Mouse (Mus musculus) liver, embryonic 15.5 days (tissue): ENCODE results near the gene Utrn. TPM values are rescaled to one million over a fixed set of nuclear protein-coding genes. Genes with fewer than 3 reads are reported as not detected.

ENCODE experiments used
- ATAC-seq: fragments of 200-750 bp; cut with Nextera tagmentation; 2 replicates; pipeline ENCODE4 v1.8.0; 2017; ENCODE audit warnings: moderate number of reproducible peaks, mild to moderate bottlenecking, moderate library complexity; ENCODE audit not compliant: insufficient read depth
- H3K27ac ChIP-seq: fragments of 300-500 bp; sonication (generic); replicated peaks from 2 replicates; pipeline ENCODE4 v1.5.1; 2015; ENCODE audit warnings: mild to moderate bottlenecking, inconsistent platforms
- H3K27me3 ChIP-seq: fragments of 300-500 bp; sonication (generic); 2 replicates; pipeline ENCODE4 v1.6.1; 2015; ENCODE audit warnings: mild to moderate bottlenecking, inconsistent platforms
- H3K36me3 ChIP-seq: fragments of 300-500 bp; sonication (generic); replicated peaks from 2 replicates; pipeline ENCODE4 v1.6.1; 2015; ENCODE audit warnings: moderate library complexity, mild to moderate bottlenecking, inconsistent platforms
- H3K4me1 ChIP-seq: fragments of 300-500 bp; sonication (generic); replicated peaks from 2 replicates; pipeline ENCODE4 v1.6.1; 2015; ENCODE audit warnings: inconsistent platforms
- H3K4me2 ChIP-seq: fragments of 300-500 bp; sonication (generic); 2 replicates; pipeline ENCODE4 v1.6.1; 2015; ENCODE audit warnings: moderate library complexity, mild to moderate bottlenecking, inconsistent platforms
- H3K4me3 ChIP-seq: fragments of 300-500 bp; sonication (generic); replicated peaks from 2 replicates; pipeline ENCODE4 v1.5.1; 2015; ENCODE audit warnings: mild to moderate bottlenecking, inconsistent platforms
- H3K9ac ChIP-seq: fragments of 300-500 bp; sonication (generic); 2 replicates; pipeline ENCODE4 v1.6.1; 2015; ENCODE audit warnings: moderate library complexity, mild to moderate bottlenecking, inconsistent platforms
- H3K9me3 ChIP-seq: fragments of 300-500 bp; sonication (generic); replicated peaks from 2 replicates; pipeline ENCODE4 v1.6.1; 2016; ENCODE audit warnings: inconsistent platforms
- WGBS: fragments of 180-500 bp; shearing (Covaris S2); methylation state at CpG from one replicate; pipeline ENCODE4 v1.1.7; 2015; ENCODE audit warnings: mixed read lengths; ENCODE audit not compliant: insufficient replicate concordance; 5-methylcytosine and 5-hydroxymethylcytosine counted together
- polyA plus RNA-seq: library from polyadenylated mRNA; unstranded; fragments of >200 nt; fragmentation: Nextera tagmentation; extraction: Ambion mirVana; gene quantifications from 2 replicates; pipeline ENCODE4 v1.2.1, GENCODE M21; 2015

Utrn gene
- 8.2 and 10.0 TPM in 2 replicates for polyA plus RNA-seq

DNA sequence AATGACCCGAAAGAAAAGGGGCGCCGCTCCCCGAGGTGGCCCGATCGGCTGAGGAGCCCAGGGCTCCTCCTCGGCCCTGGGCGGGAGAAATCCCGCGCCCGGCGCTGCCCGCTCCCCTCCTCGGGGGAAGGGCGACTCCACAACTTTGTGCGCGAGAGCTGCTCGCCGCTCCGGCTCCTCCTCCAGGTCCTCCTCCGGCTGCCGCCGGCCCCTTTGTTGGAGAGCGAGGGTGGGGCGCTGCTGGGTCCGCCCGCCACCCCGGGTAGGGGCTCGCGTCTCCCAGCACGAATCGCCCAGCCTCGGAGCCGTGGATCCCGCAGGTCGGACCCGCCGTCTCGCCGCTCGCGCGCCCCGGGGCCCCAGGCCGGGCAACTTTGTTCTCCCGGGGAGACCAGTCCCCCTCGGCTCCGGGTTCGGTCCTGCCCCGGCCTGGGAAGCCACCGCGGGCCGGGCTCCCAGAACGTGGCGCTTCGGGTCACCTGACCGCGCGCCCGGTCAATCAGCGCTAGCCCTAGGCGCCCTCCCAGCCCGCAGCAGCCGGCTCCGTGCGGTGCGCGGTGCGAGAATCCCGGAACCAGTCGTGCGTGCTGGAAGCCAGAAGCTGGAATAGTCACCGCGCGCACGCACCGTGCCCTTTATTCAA, at the start of gene Utrn:
Gene Utrn (minus strand): TSS at position 337 of the 643 bp plus-strand sequence.
- Histone ChIP-seq H3K4me3 (peak within 1 kb of the TSS; percentile 71), H3K9me3 (no peaks in the 10 kb centered on the region), H3K36me3 (no peaks in the 10 kb centered on the region), H3K4me1 (peaks cover 29% of the 10 kb centered on the region), H3K27ac (peak within 1 kb of the TSS; percentile 89), H3K4me2 (peak within 1 kb of the TSS; percentile 90), H3K27me3 (peaks cover 8% of the 10 kb centered on the region), H3K9ac (peak within 1 kb of the TSS; percentile 56)
- peak; percentile 78 for ATAC-seq
- whole genome bisulfite sequencing, result 0% methylated on average over 76 of the region's 77 CpGs

DNA sequence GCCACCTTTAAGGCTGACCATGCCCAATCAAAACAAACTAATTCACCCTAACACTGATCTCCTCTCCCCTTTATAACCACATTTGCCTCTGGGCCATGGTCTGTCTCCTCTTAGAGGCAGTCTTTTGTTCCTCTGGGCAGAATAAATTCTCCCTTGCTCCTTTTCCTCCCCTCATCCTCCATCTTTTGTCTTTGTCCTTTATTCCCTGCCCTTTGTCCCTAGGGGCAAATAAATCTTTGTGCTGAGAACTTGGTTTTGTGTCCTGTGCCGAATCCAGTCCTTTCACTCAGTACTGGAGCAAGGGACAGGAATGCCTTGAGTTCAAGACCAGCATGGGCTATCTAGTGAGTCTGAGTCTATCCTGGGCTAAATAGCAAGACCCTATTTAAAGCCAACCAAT, 48.5 kb upstream of the Utrn start:
- Histone ChIP-seq H3K27me3 (no peaks in the 10 kb centered on the region), H3K27ac (no peak overlapping the region), H3K36me3 (no peaks in the 10 kb centered on the region), H3K9me3 (no peaks in the 10 kb centered on the region), H3K4me1 (peaks cover 13% of the 10 kb centered on the region), H3K9ac (no peak overlapping the region), H3K4me3 (no peak overlapping the region), H3K4me2 (no peak overlapping the region)
- WGBS, result 79% methylated on average over 1 of the region's 1 CpGs
- ATAC-seq, result no peak

DNA sequence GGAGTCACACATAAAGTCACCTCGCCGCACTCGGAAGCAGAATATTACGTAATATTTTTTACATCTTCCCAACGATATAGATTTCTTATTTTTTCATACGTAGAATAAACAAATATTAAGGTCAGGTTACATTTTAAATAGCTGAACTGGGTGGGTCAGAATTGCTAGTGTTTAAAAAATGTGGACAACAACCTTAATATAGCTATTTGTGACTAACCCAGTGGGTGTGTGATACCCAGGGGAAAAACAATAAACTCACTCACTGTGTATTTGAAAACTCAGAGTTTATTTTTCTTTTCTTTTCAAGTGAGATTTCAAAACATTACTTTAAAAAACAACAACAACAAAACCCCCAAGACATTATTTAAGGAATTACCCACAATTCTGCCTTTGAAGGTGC, 47.2 kb upstream of the Utrn start:
- no peaks in the 10 kb centered on the region for H3K9me3 ChIP-seq
- ATAC-seq, result no peak
- H3K4me1 ChIP-seq, result 0 out of 2 replicates have a peak, but pooled peaks cover 4% of the 10 kb centered on the region
- no peak overlapping the region for H3K9ac ChIP-seq
- no peak overlapping the region for H3K4me2 ChIP-seq
- WGBS, result 81% methylated on average over 6 of the region's 6 CpGs
- H3K4me3 ChIP-seq, result no peak overlapping the region
- H3K27me3 ChIP-seq, result no peaks in the 10 kb centered on the region
- no peak overlapping the region for H3K27ac ChIP-seq
- H3K36me3 ChIP-seq, result no peaks in the 10 kb centered on the region

- no peaks in the 10 kb centered on the region for H3K9me3 ChIP-seq
- 66% methylated on average over 7 of the region's 7 CpGs for WGBS
- no peaks in the 10 kb centered on the region for H3K36me3 ChIP-seq
- 0 out of 2 replicates have a peak, but pooled peaks cover 4% of the 10 kb centered on the region for H3K4me1 ChIP-seq
- H3K27ac ChIP-seq, result no peak overlapping the region
- H3K4me2 ChIP-seq, result no peak overlapping the region
- no peak overlapping the region for H3K4me3 ChIP-seq
- no peak for ATAC-seq
- H3K27me3 ChIP-seq, result no peaks in the 10 kb centered on the region
- no peak overlapping the region for H3K9ac ChIP-seq
Measured at GRCm38 (mm10) chr10:12915826-12916225, 46.7 kb upstream of the Utrn start.

- H3K4me3 ChIP-seq, result no peak overlapping the region
- no peak overlapping the region for H3K27ac ChIP-seq
- H3K9ac ChIP-seq, result no peak overlapping the region
- H3K4me2 ChIP-seq, result no peak overlapping the region
- no peaks in the 10 kb centered on the region for H3K9me3 ChIP-seq
- no peaks in the 10 kb centered on the region for H3K36me3 ChIP-seq
- H3K4me1 ChIP-seq, result 0 out of 2 replicates have a peak, but pooled peaks cover 3% of the 10 kb centered on the region
- ATAC-seq, result no peak
- 70% methylated on average over 1 of the region's 1 CpGs for WGBS
- no peaks in the 10 kb centered on the region for H3K27me3 ChIP-seq
Measured at GRCm38 (mm10) chr10:12914203-12914602, 45.0 kb upstream of the Utrn start.

GRCm38 (mm10) chr10:12911981-12912530, 42.9 kb upstream of the Utrn start:
- Histone ChIP-seq H3K36me3 (no peaks in the 10 kb centered on the region), H3K27me3 (no peaks in the 10 kb centered on the region), H3K9ac (no peak overlapping the region), H3K4me3 (no peak overlapping the region), H3K4me2 (peak overlapping the region; percentile 33; the same call in 1 of the 2 replicates), H3K27ac (no peak overlapping the region), H3K9me3 (no peaks in the 10 kb centered on the region), H3K4me1 (no peaks in the 10 kb centered on the region)
- 32% methylated on average over 11 of the region's 11 CpGs for WGBS
- no peak for ATAC-seq

DNA sequence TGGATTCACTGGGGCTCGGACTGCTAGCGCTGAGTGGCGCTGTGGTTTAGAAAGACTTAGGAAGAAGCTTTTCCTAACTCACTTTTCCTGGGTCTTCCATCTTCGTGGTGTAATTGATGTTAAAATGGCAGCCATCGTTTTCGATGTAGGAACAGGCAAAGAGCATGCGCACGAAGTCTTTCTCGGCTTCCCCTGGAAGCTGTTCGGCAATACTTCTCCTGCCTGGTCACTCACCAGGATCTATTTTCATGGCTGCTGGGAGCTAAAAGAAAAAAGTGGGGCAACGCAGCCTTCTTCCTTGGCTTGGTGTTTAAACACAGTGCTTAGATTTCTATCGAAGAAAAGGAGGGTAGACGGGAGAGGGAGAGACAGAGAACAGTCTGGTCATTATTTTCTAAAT, 42.3 kb upstream of the Utrn start:
- 72% methylated on average over 13 of the region's 13 CpGs for WGBS
- no peaks in the 10 kb centered on the region for H3K36me3 ChIP-seq
- H3K27me3 ChIP-seq, result no peaks in the 10 kb centered on the region
- ATAC-seq, result no peak
- H3K9ac ChIP-seq, result no peak overlapping the region
- H3K4me3 ChIP-seq, result no peak overlapping the region
- H3K27ac ChIP-seq, result no peak overlapping the region
- H3K4me1 ChIP-seq, result no peaks in the 10 kb centered on the region
- H3K9me3 ChIP-seq, result no peaks in the 10 kb centered on the region
- no peak overlapping the region for H3K4me2 ChIP-seq

GRCm38 (mm10) chr10:12909891-12910290, 40.7 kb upstream of the Utrn start:
- Histone ChIP-seq H3K4me2 (no peak overlapping the region), H3K9me3 (no peaks in the 10 kb centered on the region), H3K9ac (no peak overlapping the region), H3K36me3 (no peaks in the 10 kb centered on the region), H3K27me3 (no peaks in the 10 kb centered on the region), H3K4me3 (no peak overlapping the region), H3K27ac (no peak overlapping the region), H3K4me1 (no peaks in the 10 kb centered on the region)
- 65% methylated on average over 2 of the region's 2 CpGs for WGBS
- no peak for ATAC-seq

DNA sequence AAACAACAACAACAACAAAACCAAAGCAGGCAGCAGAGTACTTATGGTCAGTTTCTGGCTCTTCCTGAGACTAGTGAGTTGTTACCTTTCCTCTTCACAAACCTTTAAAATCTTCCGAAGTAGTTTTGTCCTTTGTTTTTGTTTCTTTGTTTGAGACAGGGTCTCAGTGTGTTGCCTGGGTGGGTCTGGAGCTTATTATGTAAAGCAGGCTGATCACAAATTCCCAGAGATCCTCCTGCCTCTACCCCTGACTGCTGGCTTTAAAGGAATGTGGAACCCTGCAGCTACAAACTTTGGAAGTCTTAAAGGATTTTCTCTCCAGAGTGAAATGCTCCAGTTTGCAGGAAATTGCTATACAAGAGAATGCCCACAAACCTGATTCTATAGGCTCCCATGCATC, 40.0 kb upstream of the Utrn start:
- Histone ChIP-seq H3K4me2 (no peak overlapping the region), H3K27me3 (no peaks in the 10 kb centered on the region)

DNA sequence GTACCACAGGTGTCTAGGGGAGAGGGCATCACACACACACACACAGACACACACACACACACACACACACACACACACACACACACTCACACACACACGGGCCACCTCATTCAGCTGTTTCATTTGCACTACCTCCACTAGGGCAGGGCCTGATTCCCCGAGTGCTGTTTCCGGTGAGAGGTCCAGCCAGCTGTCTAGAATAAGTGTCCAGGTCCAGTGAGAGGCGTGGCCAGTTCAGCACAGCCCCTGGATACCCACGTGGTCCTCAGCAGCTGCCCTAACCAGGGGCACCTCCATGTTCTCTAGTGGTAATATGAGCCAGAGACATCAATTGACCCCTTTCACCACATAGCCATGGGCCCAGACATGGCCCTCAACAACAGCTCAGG, 35.0 kb upstream of the Utrn start:
- no peaks in the 10 kb centered on the region for H3K9me3 ChIP-seq
- H3K4me2 ChIP-seq, result no peak overlapping the region
- H3K4me1 ChIP-seq, result no peaks in the 10 kb centered on the region; the same call in 1 of the 2 replicates
- no peaks in the 10 kb centered on the region for H3K36me3 ChIP-seq
- WGBS, result 61% methylated on average over 5 of the region's 5 CpGs
- no peak for ATAC-seq
- H3K27ac ChIP-seq, result no peak overlapping the region
- H3K9ac ChIP-seq, result no peak overlapping the region
- no peak overlapping the region for H3K4me3 ChIP-seq
- no peaks in the 10 kb centered on the region for H3K27me3 ChIP-seq

More for the DNA sequence above, 40.0 kb upstream of the Utrn start:
- Histone ChIP-seq H3K4me3 (no peak overlapping the region), H3K27ac (no peak overlapping the region), H3K9ac (no peak overlapping the region), H3K4me1 (no peaks in the 10 kb centered on the region), H3K9me3 (no peaks in the 10 kb centered on the region), H3K36me3 (no peaks in the 10 kb centered on the region)
- WGBS, result 61% methylated on average over 1 of the region's 1 CpGs
- no peak for ATAC-seq

DNA sequence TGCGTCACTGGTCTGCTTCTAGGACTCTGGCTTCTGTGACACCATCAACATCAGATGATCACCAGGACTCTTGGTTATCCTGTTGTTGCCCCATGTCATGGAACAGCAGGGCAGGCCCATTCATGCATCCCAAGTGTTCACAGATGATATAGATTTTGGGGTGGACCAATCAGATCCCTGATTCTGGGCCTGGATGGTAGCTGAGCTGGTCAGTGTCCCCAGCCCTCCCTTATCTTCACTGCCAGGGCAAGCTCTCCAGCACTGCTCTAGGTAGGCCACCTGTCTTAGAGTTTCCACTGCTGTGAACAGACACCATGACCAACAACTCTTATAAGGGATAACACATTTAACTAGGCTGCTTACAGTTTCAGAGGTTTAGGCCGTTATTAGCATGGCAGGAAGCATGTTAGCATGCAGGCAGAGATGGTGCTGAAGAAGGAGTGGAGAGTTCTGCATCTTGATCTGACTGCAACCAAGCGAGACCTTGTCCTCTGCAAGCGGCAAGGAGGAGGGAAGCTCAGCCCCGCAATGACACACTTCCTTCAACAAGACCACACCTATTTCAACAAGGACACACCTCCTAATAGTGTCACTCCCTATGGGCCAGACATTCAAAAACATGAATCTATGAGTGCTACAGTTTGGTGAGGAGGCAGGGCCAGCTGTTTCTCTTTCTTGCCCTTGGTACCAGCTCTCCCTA, 34.4 kb upstream of the Utrn start:
- H3K9me3 ChIP-seq, result no peaks in the 10 kb centered on the region
- no peak overlapping the region for H3K4me2 ChIP-seq
- no peaks in the 10 kb centered on the region for H3K36me3 ChIP-seq
- H3K4me3 ChIP-seq, result no peak overlapping the region
- no peak for ATAC-seq
- H3K27me3 ChIP-seq, result no peaks in the 10 kb centered on the region
- H3K27ac ChIP-seq, result no peak overlapping the region
- H3K9ac ChIP-seq, result no peak overlapping the region
- WGBS, result 43% methylated on average over 5 of the region's 5 CpGs
- H3K4me1 ChIP-seq, result no peaks in the 10 kb centered on the region; the same call in 1 of the 2 replicates
